ENCODE assay signal across 8 mouse cellular contexts in genomic region chr19:32974778-32975240, GRCm38 (mm10).
DNase-seq lines count a peak whose midpoint lies in the region; ATAC-seq lines count a peak whose summit lies in the region.

No protein-coding gene starts in this region.

- no peaks in the 10 kb centered on the region for H3K36me3 ChIP-seq in lung, embryonic 15.5 days
- H3K36me3 ChIP-seq in midbrain, embryonic 16.5 days (ENCODE audit: control insufficient read depth, insufficient read depth, low read length), result no peaks in the 10 kb centered on the region

- 0 out of 2 replicates have a peak, but pooled peaks have one; percentile 27 for ATAC-seq in lung, embryonic 15.5 days (ENCODE audit: borderline replicate concordance, extremely low read depth, low FRiP score, low TSS enrichment)
- ATAC-seq in midbrain, embryonic 16.5 days, result no peak

- intact Hi-C loops in heart, postnatal 10 days (cut with DNase I), result no loop called here
- intact Hi-C loops in left cerebral cortex, postnatal 25 days (cut with DNase I), result no loop called here

- H3K4me1 ChIP-seq in lung, embryonic 15.5 days, result no peaks in the 10 kb centered on the region
- no peaks in the 10 kb centered on the region for H3K4me1 ChIP-seq in midbrain, embryonic 16.5 days (ENCODE audit: control insufficient read depth, insufficient read depth, low read length)

- no peak overlapping the region for H3K27ac ChIP-seq in lung, embryonic 15.5 days
- H3K27ac ChIP-seq in midbrain, embryonic 16.5 days (ENCODE audit: low read length), result no peak overlapping the region

- H3K27me3 ChIP-seq in lung, embryonic 15.5 days, result no peaks in the 10 kb centered on the region
- H3K27me3 ChIP-seq in midbrain, embryonic 16.5 days (ENCODE audit: control insufficient read depth, insufficient read depth, low read depth, low read length), result no peaks in the 10 kb centered on the region

- no peak overlapping the region for H3K4me2 ChIP-seq in lung, embryonic 15.5 days
- H3K4me2 ChIP-seq in midbrain, embryonic 16.5 days (ENCODE audit: low read length), result no peak overlapping the region

- H3K4me3 ChIP-seq in lung, embryonic 15.5 days, result no peak overlapping the region
- no peak overlapping the region for H3K4me3 ChIP-seq in midbrain, embryonic 16.5 days (ENCODE audit: low read depth, low read length)

- no peak overlapping the region for H3K9ac ChIP-seq in lung, embryonic 15.5 days
- H3K9ac ChIP-seq in midbrain, embryonic 16.5 days (ENCODE audit: low read depth, low read length), result no peak overlapping the region

- no peaks in the 10 kb centered on the region for H3K9me3 ChIP-seq in lung, embryonic 15.5 days
- no peaks in the 10 kb centered on the region for H3K9me3 ChIP-seq in midbrain, embryonic 16.5 days (replicated peaks; ENCODE audit: control insufficient read depth, low read length, poor library complexity, severe bottlenecking)

- no peak for DNase-seq in lung, postnatal 10 days
- DNase-seq in cerebellum, adult 8-10 months, result peak; percentile 9
- DNase-seq in heart, postnatal 10 days, result peak; percentile 81 to 83
- peak; percentile 15 for DNase-seq in urinary bladder, postnatal 10 days (ENCODE audit: low spot score)
- no peak for DNase-seq in layer of hippocampus, adult 8-10 months (ENCODE audit: low spot score in 2 of 2)
- no peak for DNase-seq in left cerebral cortex, postnatal 25 days (ENCODE audit: low spot score in 2 of 2)

- WGBS in lung, embryonic 15.5 days, result 67% methylated on average over 4 of the region's 4 CpGs
- WGBS in midbrain, embryonic 16.5 days, result 94% methylated on average over 4 of the region's 4 CpGs

Comparison
In these comparisons a context has a peak if more than half of its experiments do, and no peak if none do; other contexts are left out.
1. DNase-seq: peak in cerebellum, adult 8-10 months (single experiment), heart, postnatal 10 days (2 of 2) and urinary bladder, postnatal 10 days (single experiment); none in lung, postnatal 10 days (single experiment), layer of hippocampus, adult 8-10 months (0 of 2) and left cerebral cortex, postnatal 25 days (0 of 2).